Mouse (Mus musculus) c-Kit-positive CD71-positive TER-119-positive erythroid progenitor cells, embryonic 14.5 days (primary cell): ENCODE data around the gene Vps16.

Source experiments
- DNase-seq: peaks from one replicate; pipeline ENCODE4 v3.0.0-alpha.2; 2013; ENCODE audit warnings: low spot score

Vps16 gene

DNA sequence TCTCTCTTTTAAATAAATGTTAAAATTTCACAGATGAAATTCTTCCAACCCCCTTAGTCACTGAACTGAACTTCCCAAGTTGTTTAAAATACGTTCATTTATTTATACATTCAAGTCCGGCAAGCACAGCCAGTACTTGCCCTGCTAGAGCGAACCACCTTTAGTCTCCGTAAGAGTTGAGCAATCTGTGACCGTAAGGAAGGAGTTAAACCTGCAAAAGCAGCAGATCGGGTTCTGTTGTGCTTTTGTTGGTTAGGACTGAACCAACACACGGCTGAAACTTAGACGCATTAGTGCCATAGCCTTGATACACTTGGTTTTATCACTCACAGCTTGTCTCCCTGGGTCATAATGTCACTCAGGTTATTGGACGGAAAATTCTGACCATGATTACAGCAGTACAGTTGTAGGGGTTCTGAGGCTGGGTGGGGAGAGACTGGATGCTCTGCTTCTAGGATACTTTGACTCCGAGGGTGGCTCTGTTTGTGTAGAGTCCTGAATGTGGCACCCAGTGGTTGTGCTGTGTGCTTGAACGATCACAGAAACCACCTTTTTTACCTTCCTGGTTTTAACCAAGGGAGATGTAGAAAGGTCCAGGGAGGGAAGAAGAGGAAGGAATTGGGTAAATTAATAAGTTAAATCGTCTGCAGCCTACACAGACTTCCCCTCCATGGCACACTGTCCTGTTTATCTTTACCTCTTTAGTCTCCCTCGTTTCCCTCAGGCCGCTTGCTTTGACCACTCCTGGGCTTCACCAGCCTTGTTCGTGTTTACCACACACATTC is 37.3 kb downstream of the Vps16 start:
- no peak for DNase-seq

GRCm38 (mm10) chr2:130466438-130466837 is 42.3 kb downstream of the Vps16 start:
- no peak for DNase-seq

- no peak for DNase-seq
These were observed 45.2 kb downstream of the Vps16 start for GRCm38 (mm10) chr2:130469366-130469765.

GRCm38 (mm10) chr2:130469935-130470334 is 45.8 kb downstream of the Vps16 start:
- peak; percentile 74 for DNase-seq

DNA sequence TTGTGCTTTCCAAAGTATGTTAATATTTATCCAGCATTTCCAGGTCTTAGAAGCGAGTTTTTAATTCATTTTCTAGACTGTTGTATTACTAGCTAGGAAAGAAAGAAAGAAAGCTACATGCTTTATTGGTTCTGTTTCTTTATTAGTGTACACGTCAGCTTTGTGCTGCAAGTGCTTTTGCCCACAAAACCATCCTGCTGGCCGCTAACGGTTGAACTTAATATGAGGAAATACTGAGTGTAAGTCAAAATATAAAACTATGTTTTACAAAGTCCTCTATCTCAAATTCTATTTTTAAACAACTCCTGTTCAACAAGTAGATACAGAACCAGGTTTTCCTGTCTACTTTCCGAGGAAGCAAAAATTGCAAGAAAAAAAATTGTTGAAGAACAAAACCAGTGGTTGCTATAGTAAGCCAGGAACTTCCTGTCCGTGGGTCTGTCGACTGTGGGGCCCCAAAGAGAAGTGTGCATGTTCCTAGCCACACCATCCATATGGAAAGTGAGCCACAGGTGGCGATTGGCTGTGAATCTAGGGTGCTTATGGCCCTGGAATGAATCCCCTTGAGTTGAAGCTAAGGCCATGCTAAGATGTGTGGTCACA is 48.9 kb downstream of the Vps16 start:
- DNase-seq, result no peak

- no peak for DNase-seq
These were observed 51.6 kb downstream of the Vps16 start for GRCm38 (mm10) chr2:130475764-130476163.

DNA sequence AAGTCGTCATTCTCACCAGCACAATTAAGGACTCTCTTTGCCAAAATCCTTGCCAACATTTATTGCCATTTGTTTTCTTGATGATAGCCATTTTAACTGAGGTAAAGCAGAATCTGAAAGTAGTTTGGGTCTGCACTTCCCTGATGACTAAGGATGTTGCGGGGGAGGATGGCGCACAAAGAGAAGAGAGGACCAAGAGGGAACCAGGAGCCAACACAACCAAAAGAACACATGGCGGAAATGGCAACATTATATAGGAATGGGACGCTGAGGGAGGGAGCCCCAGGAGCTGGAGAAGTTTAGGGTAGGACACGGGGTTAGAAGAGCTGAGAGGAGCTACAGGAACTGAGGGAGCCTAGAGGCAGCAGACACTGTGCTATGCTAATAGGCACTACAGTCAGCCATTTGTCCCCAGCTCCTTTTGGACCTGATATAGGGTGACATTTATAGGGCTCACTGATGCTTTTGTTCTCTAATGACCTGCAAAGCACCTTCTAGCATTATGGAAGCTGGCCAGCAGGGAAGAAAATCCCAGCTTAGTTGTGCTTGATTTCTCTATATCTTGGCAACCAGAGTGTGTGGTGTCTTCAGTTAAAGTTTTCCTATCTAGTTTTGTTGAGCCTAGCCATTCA is 52.6 kb downstream of the Vps16 start:
- DNase-seq, result no peak

DNA sequence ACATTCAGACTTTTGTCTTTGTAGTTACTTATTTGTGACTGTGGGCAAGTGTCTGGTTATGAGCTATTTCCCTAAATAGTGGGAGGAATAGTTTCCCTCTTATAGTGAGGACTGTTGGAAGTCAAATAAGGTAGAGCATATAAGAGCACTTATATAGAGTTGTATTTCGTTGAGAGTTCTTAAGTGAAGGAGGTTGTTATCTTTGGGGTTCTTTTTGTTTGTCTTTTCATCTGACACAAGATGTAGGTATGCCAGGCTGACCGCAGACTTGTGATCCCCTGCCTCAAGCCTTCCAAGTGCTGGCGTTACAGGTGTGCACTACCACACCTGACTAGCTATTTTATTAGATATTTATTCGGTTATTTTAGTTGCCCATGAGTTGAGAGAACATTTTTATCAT is 58.0 kb downstream of the Vps16 start:
- DNase-seq, result no peak

GRCm38 (mm10) chr2:130482700-130483099 is 58.6 kb downstream of the Vps16 start:
- DNase-seq, result no peak

- DNase-seq, result no peak
These were observed 60.1 kb downstream of the Vps16 start for GRCm38 (mm10) chr2:130484206-130484605.

DNA sequence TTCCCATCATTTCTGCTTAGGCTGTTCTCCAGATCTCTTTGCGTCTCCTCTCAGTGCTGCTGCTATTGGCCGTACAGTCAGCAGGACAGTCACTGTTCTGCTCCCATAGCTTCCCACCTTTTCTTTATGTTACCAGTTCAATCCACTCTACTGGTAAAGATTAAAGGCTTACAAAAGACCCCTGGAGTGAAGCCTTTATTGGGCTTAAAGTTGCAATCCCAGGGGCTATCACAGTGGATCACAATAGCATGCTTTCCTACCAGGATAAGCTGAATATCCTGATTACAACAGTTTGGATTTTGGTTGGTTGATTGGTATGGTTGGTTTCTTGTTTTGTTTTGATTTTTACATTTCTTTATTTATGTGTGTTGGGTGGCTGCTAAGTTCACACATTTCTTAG is 63.9 kb downstream of the Vps16 start:
- DNase-seq, result no peak

- DNase-seq, result no peak
These were observed 64.5 kb downstream of the Vps16 start for GRCm38 (mm10) chr2:130488600-130488999.

DNA sequence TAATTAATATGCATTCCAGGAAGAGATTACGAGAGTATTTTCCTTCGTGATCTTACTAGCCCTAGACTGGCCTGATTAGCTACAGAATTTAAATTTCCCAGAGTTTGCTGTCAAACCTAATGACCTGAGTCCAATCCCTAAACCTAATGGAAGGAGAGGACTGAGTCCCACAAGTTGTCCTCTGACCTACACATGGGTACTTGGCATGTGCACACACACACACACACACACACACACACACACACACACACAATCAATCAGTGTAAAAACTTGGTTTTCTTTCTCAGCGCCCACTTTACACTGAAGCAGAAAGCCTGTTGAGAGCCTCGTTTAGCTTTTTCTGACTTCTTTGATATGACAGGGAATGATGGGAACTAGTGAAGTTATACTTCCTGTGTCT is 67.0 kb downstream of the Vps16 start:
- no peak for DNase-seq

- DNase-seq, result no peak
These were observed 67.4 kb downstream of the Vps16 start for GRCm38 (mm10) chr2:130491587-130491986.
